28 mouse cellular contexts compared by ENCODE assay signal in the genomic region with DNA sequence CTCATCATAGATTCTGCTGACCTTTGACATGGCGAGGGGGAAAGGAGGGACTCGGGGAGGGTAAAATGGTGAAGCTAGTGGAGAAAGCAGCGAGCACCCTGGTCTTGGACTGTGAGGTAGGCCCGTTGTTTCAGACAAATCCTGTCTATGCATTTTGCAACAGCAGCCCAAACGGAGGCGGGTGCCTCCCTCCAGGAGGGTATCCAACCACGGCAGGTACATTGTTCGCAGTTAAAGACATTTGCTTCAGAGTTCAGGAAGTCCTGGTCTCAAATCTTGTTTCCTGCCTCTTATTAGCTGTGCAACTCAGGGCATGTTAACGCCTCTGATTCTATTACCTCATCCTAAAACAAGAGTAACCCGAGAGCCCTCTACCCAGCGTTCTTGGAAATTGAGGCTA. TPM values are rescaled to one million over a fixed set of nuclear protein-coding genes. Genes with fewer than 3 reads are reported as not detected.
DNase-seq lines count a peak whose midpoint lies in the region; ATAC-seq and TF ChIP-seq lines count a peak whose summit lies in the region.
"Had no signal": no experiment of that assay in that cellular context is flagged by ENCODE, and none has a peak within 500 bp of the region (broad histone marks: within the 10 kb centered on the region; RNA-seq: fewer than 3 reads in every experiment).

No protein-coding gene starts in this region.

- H3K27ac ChIP-seq in heart, embryonic 11.5 days (ENCODE audit: low read depth, low read length), result no peak overlapping the region
- 0 out of 2 replicates have a peak overlapping the region, but pooled peaks have one; percentile 8 for H3K27ac ChIP-seq in intestine, postnatal 0 days (ENCODE audit: low read depth, low read length)
- H3K27ac ChIP-seq in intestine, embryonic 15.5 days, result no peak overlapping the region
- H3K27ac ChIP-seq: hindbrain, embryonic 14.5 days; limb, embryonic 13.5 days; midbrain, embryonic 12.5 days; neural tube, embryonic 13.5 days; stomach, postnatal 0 days had no signal

- H3K4me3 ChIP-seq in heart, embryonic 11.5 days (ENCODE audit: low read depth, low read length), result no peak overlapping the region
- no peak overlapping the region for H3K4me3 ChIP-seq in intestine, postnatal 0 days (ENCODE audit: low read depth, low read length)
- no peak overlapping the region for H3K4me3 ChIP-seq in intestine, embryonic 15.5 days (replicated peaks)
- H3K4me3 ChIP-seq: embryonic facial prominence, embryonic 12.5 days; heart, embryonic 15.5 days; limb, embryonic 13.5 days; midbrain, embryonic 12.5 days; neural tube, embryonic 13.5 days had no signal

- peaks cover 11% of the 10 kb centered on the region for H3K4me1 ChIP-seq in heart, embryonic 11.5 days (ENCODE audit: control insufficient read depth, insufficient read depth, low read length)
- H3K4me1 ChIP-seq in intestine, postnatal 0 days (replicated peaks; ENCODE audit: control insufficient read depth, insufficient read depth, low read length), result peaks cover 21% of the 10 kb centered on the region
- H3K4me1 ChIP-seq in intestine, embryonic 15.5 days (replicated peaks), result peaks cover 22% of the 10 kb centered on the region

- H3K36me3 ChIP-seq in heart, embryonic 11.5 days (ENCODE audit: control insufficient read depth, insufficient read depth, low read length), result no peaks in the 10 kb centered on the region
- H3K36me3 ChIP-seq in intestine, postnatal 0 days (ENCODE audit: control insufficient read depth, insufficient read depth), result no peaks in the 10 kb centered on the region
- no peaks in the 10 kb centered on the region for H3K36me3 ChIP-seq in intestine, embryonic 15.5 days
- H3K36me3 ChIP-seq: embryonic facial prominence, embryonic 12.5 days; heart, embryonic 15.5 days; limb, embryonic 13.5 days; midbrain, embryonic 12.5 days; neural tube, embryonic 13.5 days had no signal

- 61% methylated on average over 11 of the region's 11 CpGs for WGBS in heart, embryonic 11.5 days (ENCODE audit: insufficient replicate concordance)
- whole genome bisulfite sequencing in intestine, postnatal 0 days, result 75% methylated on average over 11 of the region's 11 CpGs
- 77% methylated on average over 11 of the region's 11 CpGs for WGBS in intestine, embryonic 15.5 days

- H3K4me2 ChIP-seq in heart, embryonic 11.5 days, result no peak overlapping the region
- H3K4me2 ChIP-seq in intestine, postnatal 0 days (replicated peaks; ENCODE audit: low read depth), result no peak overlapping the region
- no peak overlapping the region for H3K4me2 ChIP-seq in intestine, embryonic 15.5 days (replicated peaks)
- H3K4me2 ChIP-seq: embryonic facial prominence, embryonic 12.5 days; heart, embryonic 15.5 days; hindbrain, embryonic 14.5 days; limb, embryonic 13.5 days; liver, embryonic 11.5 days; midbrain, embryonic 12.5 days; neural tube, embryonic 13.5 days had no signal

- intact Hi-C loops in left cerebral cortex, postnatal 14 days (cut with DNase I), result no loop called here

- no peak for ATAC-seq in heart, embryonic 11.5 days (replicated peaks; ENCODE audit: insufficient number of reproducible peaks, low FRiP score, low TSS enrichment)
- ATAC-seq in intestine, postnatal 0 days, result no peak
- ATAC-seq in intestine, embryonic 15.5 days, result no peak
- ATAC-seq: forebrain, embryonic 16.5 days; liver, postnatal 0 days; Patski had no signal

- H3K27me3 ChIP-seq in heart, embryonic 11.5 days (ENCODE audit: control insufficient read depth, insufficient read depth, low read length), result no peaks in the 10 kb centered on the region
- no peaks in the 10 kb centered on the region for H3K27me3 ChIP-seq in intestine, postnatal 0 days (replicated peaks; ENCODE audit: control insufficient read depth, insufficient read depth, low read length)
- H3K27me3 ChIP-seq in intestine, embryonic 15.5 days (replicated peaks), result no peaks in the 10 kb centered on the region
- H3K27me3 ChIP-seq: embryonic facial prominence, embryonic 12.5 days; heart, embryonic 15.5 days; limb, embryonic 13.5 days; midbrain, embryonic 12.5 days; neural tube, embryonic 13.5 days had no signal

- no peak overlapping the region for H3K9ac ChIP-seq in heart, embryonic 11.5 days (ENCODE audit: low read depth, low read length)
- no peak overlapping the region for H3K9ac ChIP-seq in intestine, postnatal 0 days (ENCODE audit: low read depth, low read length)
- no peak overlapping the region for H3K9ac ChIP-seq in intestine, embryonic 15.5 days
- H3K9ac ChIP-seq: embryonic facial prominence, embryonic 12.5 days; heart, embryonic 15.5 days; hindbrain, embryonic 14.5 days; limb, embryonic 13.5 days; liver, postnatal 0 days; midbrain, embryonic 12.5 days; neural tube, embryonic 13.5 days had no signal

- no peaks in the 10 kb centered on the region for H3K9me3 ChIP-seq in heart, embryonic 11.5 days (replicated peaks; ENCODE audit: control insufficient read depth, low read length)
- H3K9me3 ChIP-seq in intestine, postnatal 0 days (ENCODE audit: control insufficient read depth), result no peaks in the 10 kb centered on the region
- no peaks in the 10 kb centered on the region for H3K9me3 ChIP-seq in intestine, embryonic 15.5 days
- H3K9me3 ChIP-seq: embryonic facial prominence, embryonic 12.5 days; heart, embryonic 15.5 days; limb, embryonic 13.5 days; midbrain, embryonic 12.5 days; neural tube, embryonic 13.5 days had no signal

- DNase-seq in heart, adult 11 months, result peak; percentile 91
- peak; percentile 8 for DNase-seq in thymus, postnatal 14 days
- no peak for DNase-seq in thymus, adult 18-20 months
- no peak for DNase-seq in left cerebral cortex, postnatal 14 days (ENCODE audit: low spot score in 2 of 2)
- DNase-seq: adrenal gland, postnatal 10 days; cerebellum, adult 11 months; cerebellum, adult 9-10 months; cerebellum, postnatal 36 days; gastrocnemius, postnatal 10 days; kidney, adult 18-20 months; kidney, postnatal 10 days; liver, postnatal 0 days; lung, postnatal 36 days; right cerebral cortex, postnatal 4 days had no signal

- no peak for TF ChIP-seq CTCF in intestine, postnatal 0 days (IDR thresholded peaks at IDR 0.05; ENCODE audit: low read depth)

RNA-seq across cellular contexts. Expression of a gene that starts 26.8 kb away (rescaled TPM):
- polyA plus RNA-seq in heart, embryonic 11.5 days (2014; fragmentation: Nextera tagmentation; extraction: Ambion mirVana), result 3.3 and 3.7 TPM in 2 replicates
- polyA plus RNA-seq in intestine, postnatal 0 days (2015; fragmentation: Nextera tagmentation; extraction: Ambion mirVana), result 12.3 and 12.6 TPM in 2 replicates
- 9.0 and 11.4 TPM in 2 replicates for polyA plus RNA-seq in intestine, embryonic 15.5 days (2015; fragmentation: Nextera tagmentation; extraction: Ambion mirVana)
- 1 to 10 TPM; 6.5 to 9.9 TPM for total RNA-seq in left cerebral cortex, postnatal 14 days (2021)
- total RNA-seq: MEL had no signal

Comparison
In these comparisons a context has a peak if more than half of its experiments do, and no peak if none do; other contexts are left out.
1. DNase-seq: peak in heart, adult 11 months (single experiment) and thymus, postnatal 14 days (single experiment); none in thymus, adult 18-20 months (0 of 2) and left cerebral cortex, postnatal 14 days (0 of 2).